Mouse (Mus musculus): ENCODE results near the gene Alcam.

Alcam gene

GRCm38 (mm10) chr16:52363944-52364511, 89.8 kb downstream of the Alcam start:
- no peak for DNase-seq

GRCm38 (mm10) chr16:52343467-52344033, 110.3 kb downstream of the Alcam start:
- DNase-seq: no peak

GRCm38 (mm10) chr16:52342694-52343466, 111.0 kb downstream of the Alcam start:
- DNase-seq: no peak

GRCm38 (mm10) chr16:52334084-52334483, 119.8 kb downstream of the Alcam start:
- no peak for DNase-seq

GRCm38 (mm10) chr16:52333631-52334030, 120.2 kb downstream of the Alcam start:
- DNase-seq: no peak

- DNase-seq: no peak
Observed at GRCm38 (mm10) chr16:52331341-52331830, 122.5 kb downstream of the Alcam start.

GRCm38 (mm10) chr16:52329420-52329819, 124.5 kb downstream of the Alcam start:
- no peak for DNase-seq

- no peak for DNase-seq
Observed at GRCm38 (mm10) chr16:52319229-52319628, 134.6 kb downstream of the Alcam start.

- peak; percentile 77 for DNase-seq
Observed at GRCm38 (mm10) chr16:52311073-52311472, 142.8 kb downstream of the Alcam start.

- DNase-seq: no peak
Observed at GRCm38 (mm10) chr16:52307016-52307415, 146.9 kb downstream of the Alcam start.

GRCm38 (mm10) chr16:52303532-52303902, 150.4 kb downstream of the Alcam start:
- DNase-seq: no peak

- no peak for DNase-seq
Observed at GRCm38 (mm10) chr16:52302790-52303531, 150.9 kb downstream of the Alcam start.

GRCm38 (mm10) chr16:52301730-52302129, 152.1 kb downstream of the Alcam start:
- DNase-seq: no peak

GRCm38 (mm10) chr16:52296376-52296775, 157.5 kb downstream of the Alcam start:
- no peak for DNase-seq

- DNase-seq: no peak
Observed at GRCm38 (mm10) chr16:52295535-52295934, 158.3 kb downstream of the Alcam start.

- no peak for DNase-seq
Observed at GRCm38 (mm10) chr16:52292440-52293048, 161.3 kb downstream of the Alcam start.

- DNase-seq: no peak
Observed at GRCm38 (mm10) chr16:52280186-52280585, 173.7 kb downstream of the Alcam start.

GRCm38 (mm10) chr16:52265066-52265465, 188.8 kb downstream of the Alcam start:
- DNase-seq: no peak

- DNase-seq: no peak
Observed at GRCm38 (mm10) chr16:52263751-52264150, 190.1 kb downstream of the Alcam start.

GRCm38 (mm10) chr16:52262582-52262981, 191.3 kb downstream of the Alcam start:
- peak; percentile 86 for DNase-seq

- no peak for DNase-seq
Observed at GRCm38 (mm10) chr16:52261755-52262154, 192.1 kb downstream of the Alcam start.

- no peak for DNase-seq
Observed at GRCm38 (mm10) chr16:52250935-52251334, 202.9 kb downstream of the Alcam start.

- DNase-seq: no peak
Observed at GRCm38 (mm10) chr16:52250196-52250595, 203.7 kb downstream of the Alcam start.

Data from retina, postnatal 1 day (tissue).